Mouse (Mus musculus): Measurements from ENCODE around the gene Sez6l2.

DNA sequence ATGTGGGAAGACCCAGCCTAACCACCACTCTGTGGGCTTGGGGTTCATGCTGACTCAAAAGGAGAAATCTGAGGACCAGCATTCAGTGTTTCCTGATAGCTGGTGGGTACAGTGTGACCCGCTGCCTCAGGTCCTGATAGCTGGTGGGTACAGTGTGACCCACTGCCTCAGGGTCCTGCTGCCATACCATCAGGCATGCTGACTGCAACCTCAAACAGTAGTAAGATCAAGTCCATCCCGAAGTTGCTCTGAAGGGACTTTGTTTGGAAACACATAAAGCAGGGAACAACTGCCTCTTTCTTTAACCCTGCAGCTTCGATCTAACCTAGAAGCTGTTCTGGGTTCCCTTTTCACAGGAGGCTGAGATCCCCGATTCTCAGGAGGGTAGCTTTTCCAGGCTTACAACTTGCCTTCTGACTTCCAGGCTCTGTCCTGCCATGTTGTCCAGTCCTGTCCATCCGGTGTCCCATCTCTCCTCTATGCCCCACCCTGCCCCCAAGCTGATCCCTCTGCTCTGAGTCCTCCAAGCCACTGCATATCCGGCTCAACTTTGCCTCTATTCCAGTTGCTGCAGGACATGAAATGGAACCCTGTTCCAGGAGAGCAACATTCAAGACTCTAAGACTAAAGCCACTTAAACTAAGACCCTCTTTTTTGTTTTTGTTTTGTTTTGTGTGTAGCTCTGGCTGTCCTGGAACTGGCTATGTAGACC, 57.1 kb downstream of the Sez6l2 start:
- TF ChIP-seq CTCF (IDR thresholded peaks at IDR 0.05; ENCODE audit: low read depth) (no peak), EP300 (IDR thresholded peaks at IDR 0.05; ENCODE audit: low read depth) (no peak)

All from liver, postnatal 0 days (tissue).